Mouse (Mus musculus) neutrophil, adult 83 days (primary cell): Measurements from ENCODE around the gene Kcnma1. TPM values are rescaled to one million over a fixed set of nuclear protein-coding genes. Genes with fewer than 3 reads are reported as not detected.

Source experiments
- total RNA-seq, 2 experiments: library from RNA; stranded (reverse); gene quantifications; one replicate each; pipeline ENCODE4 v1.2.4; 2023

The Kcnma1 gene
- total RNA-seq, result under 1 TPM; 0.20 to 0.31 TPM

DNA sequence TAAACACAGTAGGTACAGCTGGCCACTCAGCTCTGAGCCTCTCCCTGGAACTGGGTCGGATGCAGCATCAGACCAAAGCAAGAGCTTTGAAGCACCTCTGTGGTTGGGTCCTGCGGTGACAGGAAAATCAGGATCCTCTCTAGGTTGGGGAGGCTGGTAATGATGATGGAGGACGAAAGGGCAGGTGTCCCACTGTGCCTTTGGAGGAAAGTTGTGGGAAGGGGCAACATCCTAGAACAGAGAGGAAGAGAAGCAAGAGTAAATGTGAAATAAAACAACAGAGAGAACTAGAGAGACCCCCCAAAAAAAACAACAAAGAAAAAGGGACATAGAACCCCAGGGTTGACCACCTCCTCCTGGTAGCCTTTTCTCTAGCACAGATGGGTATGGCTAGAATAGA is at the start of gene Kcnma1:
TSS of gene Kcnma1 (minus strand) at position 101 of the 400 bp plus-strand sequence.

Other genes starting within 250 kb of the Kcnma1 start
- gene Dlg5, start 231.4 kb upstream of the Kcnma1 start, total RNA-seq, result under 1 TPM; 0.09 to 0.18 TPM